Mouse (Mus musculus): ENCODE results near the gene Fam171a1. TPM values are rescaled to one million over a fixed set of nuclear protein-coding genes. Genes with fewer than 3 reads are reported as not detected.

Fam171a1 gene
- polyA plus RNA-seq, 1 experiment, result 13.5 TPM

DNA sequence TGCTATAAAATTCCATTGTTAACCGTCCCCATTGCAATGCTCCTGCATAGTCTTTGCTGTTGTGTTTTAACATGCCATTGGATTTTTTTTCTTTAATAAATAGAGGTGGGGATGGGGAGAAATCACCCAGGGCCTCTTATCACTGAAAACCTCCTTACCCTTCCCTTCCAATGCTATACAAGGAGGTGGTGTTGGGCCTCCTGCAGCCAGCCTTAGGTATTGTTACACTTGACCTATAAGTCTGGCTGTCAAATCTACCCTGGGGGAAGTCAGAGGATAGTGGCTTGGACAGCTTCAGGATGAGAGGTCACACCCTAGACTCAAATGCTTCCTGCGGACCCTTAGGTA is 3.8 kb downstream of the Fam171a1 start:
- H3K36me3 ChIP-seq (ENCODE audit: control insufficient read depth, insufficient read depth), result no peaks in the 10 kb centered on the region
- H3K4me3 ChIP-seq, result peak overlapping the region; percentile 40
- H3K4me2 ChIP-seq (ENCODE audit: low read depth), result peak overlapping the region; percentile 66
- peak overlapping the region; percentile 76 for H3ac ChIP-seq (ENCODE audit: control insufficient read depth, insufficient read length)
- TF ChIP-seq MYOD1 (IDR thresholded peaks at IDR 0.05; ENCODE audit: control insufficient read depth in 1 of 3, insufficient read length in 2 of 3, low read depth in 2 of 3), result no peak
- no peak for TF ChIP-seq SRF (IDR thresholded peaks at IDR 0.05; ENCODE audit: control insufficient read depth, insufficient read length, low read depth)
- no peak for TF ChIP-seq REST (IDR thresholded peaks at IDR 0.05; ENCODE audit: insufficient read depth, insufficient read length)
- no peak for TF ChIP-seq MYOG (IDR thresholded peaks at IDR 0.05; ENCODE audit: control insufficient read depth in 1 of 3, insufficient read depth in 1 of 3, insufficient read length in 2 of 3, low read depth in 2 of 3)
- no peak for TF ChIP-seq POLR2A (IDR thresholded peaks at IDR 0.05; ENCODE audit: insufficient read length, low read depth)
- no peak for TF ChIP-seq E2F4 (IDR thresholded peaks at IDR 0.05; ENCODE audit: insufficient read depth)
- TF ChIP-seq TCF3 (IDR thresholded peaks at IDR 0.05; ENCODE audit: insufficient read length, low read depth), result no peak
- TF ChIP-seq MAX (IDR thresholded peaks at IDR 0.05; ENCODE audit: low read depth), result no peak
- no peak for TF ChIP-seq USF1 (IDR thresholded peaks at IDR 0.05; ENCODE audit: low read depth)
- no peak for TF ChIP-seq TCF12 (IDR thresholded peaks at IDR 0.05; ENCODE audit: insufficient read depth, poor library complexity, severe bottlenecking)
- TF ChIP-seq POLR2AphosphoS2 (IDR thresholded peaks at IDR 0.05; ENCODE audit: insufficient read length, low read depth), result no peak
- TF ChIP-seq CEBPB (IDR thresholded peaks at IDR 0.05; ENCODE audit: insufficient read depth, poor library complexity, severe bottlenecking), result no peak
- H3K79me2 ChIP-seq (ENCODE audit: control insufficient read depth, insufficient read depth), result peaks cover 37% of the 10 kb centered on the region
- H3K27me3 ChIP-seq (ENCODE audit: control insufficient read depth, insufficient read depth, insufficient read length), result no peaks in the 10 kb centered on the region

DNA sequence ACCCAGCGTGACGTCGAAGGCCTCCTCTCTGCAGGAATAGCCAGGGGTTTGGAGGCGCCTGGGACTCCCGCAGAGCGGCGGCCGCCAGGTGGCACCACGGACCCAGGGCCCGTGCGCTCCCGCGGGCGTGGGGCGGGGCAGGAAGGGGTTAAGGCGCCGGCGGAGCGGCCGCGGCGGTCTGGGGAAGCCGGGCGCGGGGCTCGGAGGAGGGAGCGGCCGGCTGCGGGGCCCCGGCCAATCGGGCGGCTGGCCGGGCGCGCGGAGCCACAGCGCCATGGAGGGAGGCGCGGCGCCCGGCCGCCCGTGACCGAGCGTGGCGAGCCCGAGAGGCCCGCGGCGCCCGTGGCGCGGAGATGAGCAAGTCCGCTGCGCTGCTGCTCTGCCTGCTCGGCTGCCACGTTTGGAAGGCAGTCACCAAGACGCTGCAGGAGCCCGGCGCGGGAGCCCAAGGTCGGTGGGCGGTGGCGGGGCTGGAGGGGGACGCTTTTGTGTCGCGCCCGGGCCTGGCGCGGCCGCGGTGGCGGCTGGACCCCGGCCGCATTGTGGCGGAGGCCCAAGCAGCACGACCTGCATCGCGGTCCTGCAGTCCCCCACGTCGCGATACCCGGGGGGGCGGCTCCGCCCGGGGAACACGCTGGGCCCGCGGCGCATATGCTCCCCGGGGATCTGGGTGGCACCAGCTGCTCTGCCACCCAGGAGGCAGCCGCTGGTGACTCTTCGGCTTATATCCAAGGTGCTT is 4.3 kb downstream of the Fam171a1 start:
- TF ChIP-seq POLR2A (IDR thresholded peaks at IDR 0.05; ENCODE audit: insufficient read length, low read depth) (peak; percentile 46), MYOD1 (IDR thresholded peaks at IDR 0.05; ENCODE audit: control insufficient read depth in 1 of 3, insufficient read length in 2 of 3, low read depth in 2 of 3) (peak in 1 of 3 experiments; percentile 48), POLR2AphosphoS2 (IDR thresholded peaks at IDR 0.05; ENCODE audit: insufficient read length, low read depth) (no peak), MYOG (IDR thresholded peaks at IDR 0.05; ENCODE audit: control insufficient read depth in 1 of 3, insufficient read depth in 1 of 3, insufficient read length in 2 of 3, low read depth in 2 of 3) (peak in 1 of 3 experiments; percentile 35)
- Histone ChIP-seq H3ac (ENCODE audit: control insufficient read depth, insufficient read length) (peak overlapping the region; percentile 76), H3K79me2 (ENCODE audit: control insufficient read depth, insufficient read depth) (peaks cover 43% of the 10 kb centered on the region), H3K36me3 (ENCODE audit: control insufficient read depth, insufficient read depth) (no peaks in the 10 kb centered on the region), H3K27me3 (ENCODE audit: control insufficient read depth, insufficient read depth, insufficient read length) (no peaks in the 10 kb centered on the region), H3K4me3 (peak overlapping the region; percentile 40), H3K4me2 (ENCODE audit: low read depth) (peak overlapping the region; percentile 66)

GRCm38 (mm10) chr2:3118969-3119368 is 4.9 kb downstream of the Fam171a1 start:
- Histone ChIP-seq H3K27me3 (ENCODE audit: control insufficient read depth, insufficient read depth, insufficient read length) (no peaks in the 10 kb centered on the region), H3K79me2 (ENCODE audit: control insufficient read depth, insufficient read depth) (peaks cover 49% of the 10 kb centered on the region), H3ac (ENCODE audit: control insufficient read depth, insufficient read length) (peak overlapping the region; percentile 76), H3K36me3 (ENCODE audit: control insufficient read depth, insufficient read depth) (no peaks in the 10 kb centered on the region), H3K4me3 (peak overlapping the region; percentile 40), H3K4me2 (ENCODE audit: low read depth) (peak overlapping the region; percentile 89)
- no peak for TF ChIP-seq MYOG (IDR thresholded peaks at IDR 0.05; ENCODE audit: control insufficient read depth in 1 of 3, insufficient read depth in 1 of 3, insufficient read length in 2 of 3, low read depth in 2 of 3)
- no peak for TF ChIP-seq POLR2A (IDR thresholded peaks at IDR 0.05; ENCODE audit: insufficient read length, low read depth)
- no peak for TF ChIP-seq REST (IDR thresholded peaks at IDR 0.05; ENCODE audit: insufficient read depth, insufficient read length)
- no peak for TF ChIP-seq POLR2AphosphoS2 (IDR thresholded peaks at IDR 0.05; ENCODE audit: insufficient read length, low read depth)
- TF ChIP-seq MAX (IDR thresholded peaks at IDR 0.05; ENCODE audit: low read depth), result no peak
- TF ChIP-seq CEBPB (IDR thresholded peaks at IDR 0.05; ENCODE audit: insufficient read depth, poor library complexity, severe bottlenecking), result no peak
- TF ChIP-seq E2F4 (IDR thresholded peaks at IDR 0.05; ENCODE audit: insufficient read depth), result no peak
- no peak for TF ChIP-seq MYOD1 (IDR thresholded peaks at IDR 0.05; ENCODE audit: control insufficient read depth in 1 of 3, insufficient read length in 2 of 3, low read depth in 2 of 3)

DNA sequence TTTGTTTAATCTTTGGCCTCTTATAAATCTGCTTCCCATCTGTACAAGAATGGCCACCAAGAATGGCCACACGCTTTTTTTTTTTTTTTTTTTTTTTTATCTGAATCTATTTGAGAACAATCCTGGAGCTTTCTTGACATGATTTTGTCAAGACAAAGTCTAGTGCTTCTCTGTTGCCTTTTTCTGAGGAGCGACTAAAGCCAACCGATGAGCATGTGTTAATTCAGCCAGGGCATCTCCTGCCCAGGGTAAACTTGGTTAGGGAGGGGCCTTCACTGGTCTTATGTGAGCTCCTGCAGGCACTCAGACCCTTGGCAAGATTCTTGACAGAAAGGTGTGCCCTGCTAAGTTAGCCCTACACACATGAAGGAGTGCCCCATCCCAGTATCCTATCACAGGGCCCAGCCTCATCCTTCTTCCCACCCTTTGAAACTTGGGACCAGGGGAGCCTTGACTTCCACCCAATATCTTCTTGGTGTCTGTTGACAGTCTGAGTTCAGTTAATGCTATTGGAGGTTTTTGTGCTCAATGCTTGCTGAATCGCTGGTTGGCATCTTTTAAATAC is 5.4 kb downstream of the Fam171a1 start:
- no peak overlapping the region for H3ac ChIP-seq (ENCODE audit: control insufficient read depth, insufficient read length)
- no peaks in the 10 kb centered on the region for H3K36me3 ChIP-seq (ENCODE audit: control insufficient read depth, insufficient read depth)
- TF ChIP-seq TCF12 (IDR thresholded peaks at IDR 0.05; ENCODE audit: insufficient read depth, poor library complexity, severe bottlenecking), result no peak
- TF ChIP-seq USF1 (IDR thresholded peaks at IDR 0.05; ENCODE audit: low read depth), result no peak
- no peak for TF ChIP-seq POLR2AphosphoS2 (IDR thresholded peaks at IDR 0.05; ENCODE audit: insufficient read length, low read depth)
- TF ChIP-seq TCF3 (IDR thresholded peaks at IDR 0.05; ENCODE audit: insufficient read length, low read depth), result no peak
- TF ChIP-seq MYOD1 (IDR thresholded peaks at IDR 0.05; ENCODE audit: control insufficient read depth in 1 of 3, insufficient read length in 2 of 3, low read depth in 2 of 3), result no peak
- TF ChIP-seq MAX (IDR thresholded peaks at IDR 0.05; ENCODE audit: low read depth), result no peak
- TF ChIP-seq REST (IDR thresholded peaks at IDR 0.05; ENCODE audit: insufficient read depth, insufficient read length), result no peak
- TF ChIP-seq POLR2A (IDR thresholded peaks at IDR 0.05; ENCODE audit: insufficient read length, low read depth), result no peak
- no peak for TF ChIP-seq E2F4 (IDR thresholded peaks at IDR 0.05; ENCODE audit: insufficient read depth)
- TF ChIP-seq CEBPB (IDR thresholded peaks at IDR 0.05; ENCODE audit: insufficient read depth, poor library complexity, severe bottlenecking), result no peak
- TF ChIP-seq MYOG (IDR thresholded peaks at IDR 0.05; ENCODE audit: control insufficient read depth in 1 of 3, insufficient read depth in 1 of 3, insufficient read length in 2 of 3, low read depth in 2 of 3), result no peak
- H3K4me2 ChIP-seq (ENCODE audit: low read depth), result peak overlapping the region; percentile 89
- H3K79me2 ChIP-seq (ENCODE audit: control insufficient read depth, insufficient read depth), result peaks cover 53% of the 10 kb centered on the region
- peak overlapping the region; percentile 40 for H3K4me3 ChIP-seq
- no peaks in the 10 kb centered on the region for H3K27me3 ChIP-seq (ENCODE audit: control insufficient read depth, insufficient read depth, insufficient read length)

Measured in myocyte (in vitro differentiated cells).